8 mouse cellular contexts compared by ENCODE assay signal in the genomic region with DNA sequence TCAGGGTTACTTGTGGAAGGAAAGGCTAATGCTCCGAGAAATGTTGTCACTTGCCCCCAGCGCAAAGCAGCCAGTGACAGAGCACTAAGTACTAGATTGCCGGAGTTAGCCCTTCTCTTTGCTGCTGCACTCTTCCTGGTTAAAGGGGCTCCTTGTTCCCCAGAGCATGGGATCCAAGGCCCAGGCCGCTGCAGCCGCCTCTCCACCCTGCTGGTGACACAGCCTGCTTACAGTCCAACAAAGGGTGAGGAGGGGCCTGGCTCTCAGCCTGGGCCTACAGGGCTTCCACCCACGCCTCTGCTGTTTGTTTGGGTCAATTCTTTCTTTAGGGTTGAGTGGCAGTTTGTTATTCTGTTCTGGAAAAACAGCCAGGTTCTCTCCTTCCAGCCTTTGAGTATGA. TPM values are rescaled to one million over a fixed set of nuclear protein-coding genes. Genes with fewer than 3 reads are reported as not detected.
A peak's percentile ranks its signal among the peaks of the same experiment; 100 is the strongest.
DNase-seq lines count a peak whose midpoint lies in the region; ATAC-seq lines count a peak whose summit lies in the region.

No protein-coding gene starts in this region.

- intact Hi-C loops in heart, postnatal 36 days (cut with DNase I) = no loop called here
- intact Hi-C loops in left cerebral cortex, postnatal 4 days (cut with DNase I) = loop anchor here (10.0 kb wide), 1 partner anchor 74 kb away; no protein-coding TSS in a partner anchor

- WGBS in forebrain, embryonic 12.5 days = 42% methylated on average over 6 of the region's 6 CpGs

- no peak overlapping the region for H3K27ac ChIP-seq in forebrain, embryonic 12.5 days

- H3K36me3 ChIP-seq in forebrain, embryonic 12.5 days (replicated peaks) = peaks cover 49% of the 10 kb centered on the region

- H3K4me2 ChIP-seq in forebrain, embryonic 12.5 days = no peak overlapping the region

- peak; percentile 34 for DNase-seq in embryo, embryonic 10.5 days (ENCODE audit: low spot score)
- DNase-seq in embryo, embryonic 9.5 days (ENCODE audit: extremely low spot score) = no peak
- DNase-seq in NIH3T3 (ENCODE audit: low read depth) = peak; percentile 69
- DNase-seq in heart, postnatal 36 days = peak; percentile 43 to 68
- DNase-seq in left cerebral cortex, postnatal 4 days = peak; percentile 70
- peak; percentile 54 for DNase-seq in ovary, postnatal 36 days (ENCODE audit: low spot score)
- DNase-seq in thymus, postnatal 0 days (ENCODE audit: low spot score) = no peak

- H3K27me3 ChIP-seq in forebrain, embryonic 12.5 days = no peaks in the 10 kb centered on the region

- H3K4me3 ChIP-seq in forebrain, embryonic 12.5 days (replicated peaks) = no peak overlapping the region

- H3K4me1 ChIP-seq in forebrain, embryonic 12.5 days = peaks cover 4% of the 10 kb centered on the region

- peak overlapping the region; percentile 7; the same call in 1 of the 2 replicates for H3K9ac ChIP-seq in forebrain, embryonic 12.5 days

- H3K9me3 ChIP-seq in forebrain, embryonic 12.5 days = no peaks in the 10 kb centered on the region

- no peak for ATAC-seq in forebrain, embryonic 12.5 days (ENCODE audit: low FRiP score)

RNA-seq across cellular contexts. Expression of gene Slc39a9, which starts 44.9 kb away (rescaled TPM):
- 29.2 TPM in 2 replicates for polyA plus RNA-seq in forebrain, embryonic 12.5 days (2016; fragmentation: Nextera tagmentation; extraction: Ambion mirVana)
- 10 to 100 TPM; 13.7 to 17.3 TPM for total RNA-seq in heart, postnatal 36 days (2021)
- 10 to 100 TPM; 39.2 to 43.1 TPM for total RNA-seq in left cerebral cortex, postnatal 4 days (2021)
- 16.7 and 17.6 TPM in 2 replicates for polyA plus RNA-seq in thymus, postnatal 0 days (2015; fragmentation: Nextera tagmentation; extraction: Ambion mirVana)

RNA-seq across cellular contexts. Expression of gene Erh, which starts 45.4 kb away (rescaled TPM):
- polyA plus RNA-seq in forebrain, embryonic 12.5 days (2016; fragmentation: Nextera tagmentation; extraction: Ambion mirVana) = 332 and 370 TPM in 2 replicates
- total RNA-seq in heart, postnatal 36 days (2021) = 10 to 100 TPM; 21.0 to 26.8 TPM
- 10 to 100 TPM; 87.2 to 99.7 TPM for total RNA-seq in left cerebral cortex, postnatal 4 days (2021)
- polyA plus RNA-seq in thymus, postnatal 0 days (2015; fragmentation: Nextera tagmentation; extraction: Ambion mirVana) = 245 and 278 TPM in 2 replicates

Comparison
In these comparisons a context has a peak if more than half of its experiments do, and no peak if none do; other contexts are left out.
1. DNase-seq: peak in embryo, embryonic 10.5 days (single experiment), NIH3T3 (single experiment), heart, postnatal 36 days (2 of 2), left cerebral cortex, postnatal 4 days (single experiment) and ovary, postnatal 36 days (single experiment); none in embryo, embryonic 9.5 days (single experiment) and thymus, postnatal 0 days (single experiment).